Mouse (Mus musculus) lung, embryonic 16.5 days (tissue): ENCODE measurements around the gene Cox6b2. TPM values are rescaled to one million over a fixed set of nuclear protein-coding genes. Genes with fewer than 3 reads are reported as not detected.
A peak's percentile ranks its signal among the peaks of the same experiment; 100 is the strongest.

Experiments
- ATAC-seq: fragments of 200-750 bp; cut with Nextera tagmentation; 2 replicates; pipeline ENCODE4 v1.8.0; 2017; ENCODE audit warnings: low read depth, mild to moderate bottlenecking, moderate library complexity
- H3K27ac ChIP-seq: fragments of 300-500 bp; sonication (generic); 2 replicates; pipeline ENCODE4 v1.5.1; 2014; ENCODE audit warnings: mild to moderate bottlenecking, control low read depth, low read length
- H3K27me3 ChIP-seq: fragments of 300-500 bp; sonication (generic); 2 replicates; pipeline ENCODE4 v1.6.1; 2014; ENCODE audit warnings: low read depth, low read length, mixed read lengths; ENCODE audit not compliant: control insufficient read depth, insufficient read depth
- H3K36me3 ChIP-seq: fragments of 300-500 bp; sonication (generic); 2 replicates; pipeline ENCODE4 v1.6.1; 2014; ENCODE audit warnings: low read length; ENCODE audit not compliant: control insufficient read depth, insufficient read depth
- H3K4me1 ChIP-seq: fragments of 300-500 bp; sonication (generic); replicated peaks from 2 replicates; pipeline ENCODE4 v1.6.1; 2014; ENCODE audit warnings: low read length, mixed read lengths; ENCODE audit not compliant: control insufficient read depth, insufficient read depth
- H3K4me2 ChIP-seq: fragments of 300-500 bp; sonication (generic); 2 replicates; pipeline ENCODE4 v1.6.1; 2014; ENCODE audit warnings: low read depth, low read length, control low read depth
- H3K4me3 ChIP-seq: fragments of 300-500 bp; sonication (generic); 2 replicates; pipeline ENCODE4 v1.5.1; 2014; ENCODE audit warnings: mild to moderate bottlenecking, low read length, control low read depth
- H3K9ac ChIP-seq: fragments of 300-500 bp; sonication (generic); 2 replicates; pipeline ENCODE4 v1.6.1; 2014; ENCODE audit warnings: low read length, control low read depth
- H3K9me3 ChIP-seq: fragments of 300-500 bp; sonication (generic); 2 replicates; pipeline ENCODE4 v1.6.1; 2016; ENCODE audit warnings: low read length; ENCODE audit not compliant: control insufficient read depth
- WGBS: fragments of 180-500 bp; shearing (Covaris S2); extraction: QIAGEN DNeasy Blood & Tissue Kit; methylation state at CpG from one replicate; pipeline ENCODE4 v1.1.7; 2014; 5-methylcytosine and 5-hydroxymethylcytosine counted together
- polyA plus RNA-seq: library from polyadenylated mRNA; unstranded; fragments of >200 nt; fragmentation: Nextera tagmentation; extraction: Ambion mirVana; gene quantifications from 2 replicates; pipeline ENCODE4 v1.2.1, GENCODE M21; 2015

Cox6b2 gene
- polyA plus RNA-seq, 1 experiment from 2014 or later, result 77.9 TPM

- WGBS, result 75% methylated on average over 5 of the region's 5 CpGs
Measured at GRCm38 (mm10) chr7:4731090-4731489, 21.8 kb downstream of the Cox6b2 start.

GRCm38 (mm10) chr7:4725169-4725568, 27.7 kb downstream of the Cox6b2 start, which contains the start of gene Tmem150b:
Tmem150b (minus strand) TSS chr7:4725249.
- Histone ChIP-seq H3K4me2 (no peak within 1 kb of the TSS), H3K27me3 (no peaks in the 10 kb centered on the region), H3K4me1 (no peaks in the 10 kb centered on the region), H3K9me3 (no peaks in the 10 kb centered on the region), H3K4me3 (no peak within 1 kb of the TSS), H3K36me3 (no peaks in the 10 kb centered on the region), H3K9ac (no peak within 1 kb of the TSS), H3K27ac (no peak within 1 kb of the TSS)
- WGBS, result 61% methylated on average over 7 of the region's 7 CpGs
- no peak for ATAC-seq

More at GRCm38 (mm10) chr7:4731090-4731489, 21.8 kb downstream of the Cox6b2 start:
- Histone ChIP-seq H3K27me3 (no peaks in the 10 kb centered on the region), H3K9me3 (no peaks in the 10 kb centered on the region), H3K36me3 (no peaks in the 10 kb centered on the region), H3K27ac (no peak overlapping the region), H3K4me2 (no peak overlapping the region), H3K9ac (no peak overlapping the region), H3K4me1 (no peaks in the 10 kb centered on the region), H3K4me3 (no peak overlapping the region)
- ATAC-seq, result no peak

GRCm38 (mm10) chr7:4724359-4724758, 28.5 kb downstream of the Cox6b2 start:
- Histone ChIP-seq H3K27me3 (no peaks in the 10 kb centered on the region), H3K4me3 (no peak overlapping the region), H3K9me3 (no peaks in the 10 kb centered on the region), H3K27ac (no peak overlapping the region), H3K4me2 (no peak overlapping the region), H3K36me3 (no peaks in the 10 kb centered on the region), H3K9ac (no peak overlapping the region), H3K4me1 (no peaks in the 10 kb centered on the region)
- ATAC-seq, result no peak
- WGBS, result 17% methylated on average over 3 of the region's 3 CpGs

GRCm38 (mm10) chr7:4723508-4723907, 29.4 kb downstream of the Cox6b2 start:
- peak overlapping the region; percentile 39 for H3K4me3 ChIP-seq
- 31% methylated on average over 12 of the region's 12 CpGs for WGBS
- H3K36me3 ChIP-seq, result no peaks in the 10 kb centered on the region
- no peaks in the 10 kb centered on the region for H3K9me3 ChIP-seq
- no peaks in the 10 kb centered on the region for H3K27me3 ChIP-seq
- H3K4me1 ChIP-seq, result no peaks in the 10 kb centered on the region
- peak; percentile 73 for ATAC-seq
- H3K27ac ChIP-seq, result no peak overlapping the region
- peak overlapping the region; percentile 55 for H3K4me2 ChIP-seq
- H3K9ac ChIP-seq, result peak overlapping the region; percentile 42

GRCm38 (mm10) chr7:4719276-4719675, 33.6 kb downstream of the Cox6b2 start:
- Histone ChIP-seq H3K4me1 (no peaks in the 10 kb centered on the region), H3K4me2 (no peak overlapping the region), H3K27ac (no peak overlapping the region), H3K9ac (no peak overlapping the region), H3K36me3 (no peaks in the 10 kb centered on the region; the same call in 1 of the 2 replicates), H3K27me3 (no peaks in the 10 kb centered on the region), H3K4me3 (no peak overlapping the region), H3K9me3 (no peaks in the 10 kb centered on the region)
- no peak for ATAC-seq
- WGBS, result 86% methylated on average over 3 of the region's 3 CpGs

- WGBS, result 67% methylated on average over 6 of the region's 6 CpGs
Measured at GRCm38 (mm10) chr7:4716955-4717354, 35.9 kb downstream of the Cox6b2 start.

GRCm38 (mm10) chr7:4712594-4712993, 40.3 kb downstream of the Cox6b2 start:
- Histone ChIP-seq H3K9ac (no peak overlapping the region), H3K27me3 (no peaks in the 10 kb centered on the region), H3K4me2 (no peak overlapping the region), H3K36me3 (peaks cover 11% of the 10 kb centered on the region), H3K27ac (no peak overlapping the region), H3K9me3 (no peaks in the 10 kb centered on the region), H3K4me3 (no peak overlapping the region), H3K4me1 (no peaks in the 10 kb centered on the region)
- no peak for ATAC-seq
- 79% methylated on average over 3 of the region's 3 CpGs for WGBS

More at GRCm38 (mm10) chr7:4716955-4717354, 35.9 kb downstream of the Cox6b2 start:
- no peaks in the 10 kb centered on the region; the same call in 1 of the 2 replicates for H3K36me3 ChIP-seq
- H3K9me3 ChIP-seq, result no peaks in the 10 kb centered on the region
- ATAC-seq, result no peak
- no peak overlapping the region for H3K9ac ChIP-seq
- H3K4me3 ChIP-seq, result no peak overlapping the region
- no peak overlapping the region for H3K4me2 ChIP-seq
- H3K4me1 ChIP-seq, result no peaks in the 10 kb centered on the region
- H3K27me3 ChIP-seq, result no peaks in the 10 kb centered on the region
- no peak overlapping the region for H3K27ac ChIP-seq

- WGBS, result 52% methylated on average over 18 of the region's 18 CpGs
- no peak for ATAC-seq
- peaks cover 15% of the 10 kb centered on the region for H3K36me3 ChIP-seq
- H3K4me3 ChIP-seq, result no peak overlapping the region
- H3K4me1 ChIP-seq, result no peaks in the 10 kb centered on the region
- no peak overlapping the region for H3K4me2 ChIP-seq
- no peaks in the 10 kb centered on the region for H3K27me3 ChIP-seq
- no peak overlapping the region for H3K9ac ChIP-seq
- H3K9me3 ChIP-seq, result no peaks in the 10 kb centered on the region
- no peak overlapping the region for H3K27ac ChIP-seq
Measured at GRCm38 (mm10) chr7:4705098-4705497, 47.8 kb downstream of the Cox6b2 start.

- Histone ChIP-seq H3K27me3 (no peaks in the 10 kb centered on the region), H3K9ac (no peak overlapping the region), H3K9me3 (no peaks in the 10 kb centered on the region), H3K4me2 (no peak overlapping the region), H3K36me3 (peaks cover 10% of the 10 kb centered on the region), H3K27ac (no peak overlapping the region), H3K4me1 (no peaks in the 10 kb centered on the region), H3K4me3 (no peak overlapping the region)
- no peak for ATAC-seq
- WGBS, result 90% methylated on average over 7 of the region's 7 CpGs
Measured at GRCm38 (mm10) chr7:4703195-4703594, 49.7 kb downstream of the Cox6b2 start.

- Histone ChIP-seq H3K36me3 (peaks cover 7% of the 10 kb centered on the region; the same call in 1 of the 2 replicates), H3K4me1 (no peaks in the 10 kb centered on the region), H3K27me3 (no peaks in the 10 kb centered on the region), H3K4me2 (no peak overlapping the region), H3K9me3 (no peaks in the 10 kb centered on the region), H3K27ac (no peak overlapping the region), H3K9ac (no peak overlapping the region), H3K4me3 (no peak overlapping the region)
- whole genome bisulfite sequencing, result 49% methylated on average over 8 of the region's 8 CpGs
- no peak for ATAC-seq
Measured at GRCm38 (mm10) chr7:4702334-4702733, 50.6 kb downstream of the Cox6b2 start.
